Mouse (Mus musculus) c-Kit-positive CD71-negative TER-119-negative erythroid progenitor cells, embryonic 14.5 days (primary cell): ENCODE measurements around the gene Ap1g1.
"Not testable (repeated sequence)": the region's sequence is repeated elsewhere in the genome, so short reads cannot be mapped to it uniquely, and the experiment has no call there.

ENCODE experiments used
- DNase-seq: peaks from one replicate; pipeline ENCODE4 v3.0.0-alpha.2; 2013; ENCODE audit warnings: low read depth

Gene Ap1g1

DNA sequence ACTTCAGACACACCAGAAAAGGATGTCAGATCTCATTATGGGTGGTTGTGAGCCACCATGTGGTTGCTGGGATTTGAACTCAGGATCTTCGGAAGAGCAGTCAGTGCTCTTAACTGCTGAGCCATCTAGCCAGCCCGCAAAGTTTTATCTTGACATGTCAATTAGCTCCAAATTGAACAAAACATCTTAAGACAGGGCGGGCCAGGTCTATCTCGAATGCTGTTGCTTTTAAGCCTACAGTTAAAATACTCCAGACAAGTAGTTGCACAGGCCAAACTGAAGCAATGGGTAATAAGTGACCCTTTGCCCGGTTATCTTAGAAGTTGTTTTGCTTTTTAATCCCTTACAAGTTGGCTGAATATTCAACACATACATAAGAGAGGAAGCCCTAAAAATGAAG is 88.3 kb downstream of the Ap1g1 start:
- DNase-seq: no peak

DNA sequence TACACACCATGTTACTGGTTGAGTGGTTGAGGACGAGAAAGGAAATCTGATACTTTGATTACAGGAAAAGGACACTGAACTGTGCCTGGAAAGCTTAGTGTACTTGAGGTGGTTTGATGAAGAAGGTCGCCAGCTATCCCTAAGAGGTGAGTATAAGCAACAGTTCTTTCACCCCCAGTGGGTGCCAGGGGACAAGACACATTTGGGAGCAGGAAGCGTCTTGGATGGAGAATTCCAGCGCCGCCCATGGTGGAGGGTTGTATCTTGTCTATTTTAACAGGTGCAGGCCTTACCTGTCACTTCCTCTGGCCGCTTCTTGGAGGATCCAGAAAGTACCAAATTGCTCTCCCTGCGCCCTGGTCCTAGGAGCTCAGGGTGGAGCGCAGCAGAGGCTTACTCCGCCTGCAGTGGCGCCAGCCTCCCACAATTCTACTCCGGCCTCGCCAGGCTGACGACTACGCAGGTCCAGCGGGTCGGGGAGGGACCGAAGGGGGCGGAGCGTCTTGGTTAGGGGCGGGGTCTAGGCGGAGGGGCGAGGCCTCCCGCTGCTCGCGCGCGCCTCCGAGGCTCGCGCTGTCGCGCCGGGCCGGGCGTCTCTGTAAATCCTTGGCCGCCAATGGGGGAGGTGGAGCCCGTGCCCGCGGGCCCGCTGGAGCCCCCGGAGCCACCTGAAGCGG is 89.8 kb downstream of the Ap1g1 start, which contains the start of gene Phlpp2:
Gene Phlpp2 (plus strand): TSS at position 540 of the 677 bp plus-strand sequence.
- DNase-seq: peak; percentile 82

GRCm38 (mm10) chr8:109868680-109869361 is 90.5 kb downstream of the Ap1g1 start:
- no peak for DNase-seq

DNA sequence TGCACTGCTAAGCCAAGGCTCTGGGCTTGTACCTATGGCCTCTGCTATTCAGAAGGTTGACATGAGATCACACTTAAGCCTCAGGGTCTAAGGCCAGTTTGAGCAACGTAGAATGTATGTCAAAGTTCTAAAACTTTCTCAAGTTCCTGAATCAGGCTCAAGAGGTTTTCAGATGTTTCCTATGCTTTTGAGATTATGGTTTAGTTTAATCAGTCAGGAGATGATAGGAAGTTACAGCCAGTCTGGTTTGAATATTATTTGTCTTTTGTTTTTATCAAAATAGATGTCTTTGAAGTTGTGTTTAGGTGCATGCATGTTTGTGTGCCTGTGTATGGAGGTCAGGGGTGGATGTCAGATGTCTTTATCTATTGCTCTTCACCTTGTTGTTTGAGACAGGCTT is 92.7 kb downstream of the Ap1g1 start:
- DNase-seq: no peak

- not testable (repeated sequence) for DNase-seq
Measured at GRCm38 (mm10) chr8:109873800-109874199, 95.4 kb downstream of the Ap1g1 start.

DNA sequence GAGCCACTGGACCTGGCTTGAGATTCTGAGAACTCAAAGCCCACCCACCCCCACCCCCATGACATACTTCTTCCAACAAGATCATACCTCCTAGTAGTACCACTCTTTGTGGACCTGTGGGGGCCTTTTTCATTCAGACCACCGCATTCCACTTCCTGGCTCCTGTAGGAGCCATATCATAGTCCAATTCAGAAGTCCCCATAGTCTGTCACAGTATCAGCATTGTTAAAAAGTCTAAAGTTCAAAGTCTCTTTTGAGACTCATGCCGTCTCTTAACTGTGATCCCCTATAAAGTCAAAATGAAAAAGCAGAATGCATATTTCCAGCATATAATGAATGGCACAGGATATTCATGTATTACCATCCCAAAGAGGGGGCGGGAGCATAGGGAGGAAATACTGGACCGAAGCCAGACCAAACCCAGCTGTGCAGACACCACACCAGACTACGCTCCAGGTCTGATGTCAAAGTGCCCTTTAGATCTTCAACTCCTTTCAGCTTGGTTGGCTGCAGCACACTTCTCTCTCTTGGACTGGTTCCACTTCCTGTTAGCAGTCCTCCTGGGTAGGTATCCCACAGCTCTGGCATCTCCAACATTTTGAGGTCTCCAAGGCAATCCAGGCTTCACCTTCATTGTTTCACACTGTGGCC is 101.8 kb downstream of the Ap1g1 start:
- DNase-seq: no peak

DNA sequence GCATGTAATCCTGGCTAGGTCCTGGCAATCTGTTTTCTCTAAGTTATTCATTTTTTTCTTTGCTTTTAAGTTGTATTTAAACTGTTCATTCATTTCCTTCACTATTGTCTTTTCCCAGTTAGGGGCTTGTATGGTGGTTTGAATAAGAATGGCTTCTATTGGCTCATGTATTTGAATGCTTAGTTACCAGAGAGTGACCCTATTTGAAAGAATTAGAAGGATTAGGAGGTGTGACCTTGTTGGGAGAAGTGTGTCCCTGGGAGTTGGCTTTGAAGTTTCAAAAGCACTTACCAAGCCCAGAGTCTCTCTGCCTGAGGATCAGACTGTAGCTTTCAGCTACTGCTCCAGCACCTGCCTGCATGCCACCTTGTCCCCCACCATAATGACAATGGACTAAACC is 106.9 kb downstream of the Ap1g1 start:
- no peak for DNase-seq

- DNase-seq: no peak
Measured at GRCm38 (mm10) chr8:109889211-109889610, 110.9 kb downstream of the Ap1g1 start.

GRCm38 (mm10) chr8:109890794-109891585 is 112.6 kb downstream of the Ap1g1 start:
- no peak for DNase-seq

DNA sequence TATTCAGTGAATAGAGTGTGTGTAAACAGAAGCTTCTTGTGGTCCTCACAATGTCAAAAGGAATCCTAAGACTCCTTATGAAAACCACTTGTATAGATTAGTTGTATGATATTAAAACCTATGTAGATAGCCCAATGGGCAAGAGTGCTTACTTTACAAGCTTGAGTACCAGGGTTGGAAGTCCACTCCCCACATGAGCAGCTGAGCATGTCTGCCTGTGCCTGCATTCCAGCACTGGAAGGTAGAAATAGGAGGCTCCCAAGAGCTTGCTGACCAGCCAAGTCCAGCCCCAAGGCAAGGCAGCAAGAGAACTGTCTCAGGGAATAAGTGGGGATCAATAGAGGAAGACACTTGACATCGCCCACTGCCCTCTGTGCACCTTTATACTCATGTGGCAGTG is 116.3 kb downstream of the Ap1g1 start:
- DNase-seq: no peak

GRCm38 (mm10) chr8:109895355-109895754 is 117.0 kb downstream of the Ap1g1 start:
- no peak for DNase-seq

DNA sequence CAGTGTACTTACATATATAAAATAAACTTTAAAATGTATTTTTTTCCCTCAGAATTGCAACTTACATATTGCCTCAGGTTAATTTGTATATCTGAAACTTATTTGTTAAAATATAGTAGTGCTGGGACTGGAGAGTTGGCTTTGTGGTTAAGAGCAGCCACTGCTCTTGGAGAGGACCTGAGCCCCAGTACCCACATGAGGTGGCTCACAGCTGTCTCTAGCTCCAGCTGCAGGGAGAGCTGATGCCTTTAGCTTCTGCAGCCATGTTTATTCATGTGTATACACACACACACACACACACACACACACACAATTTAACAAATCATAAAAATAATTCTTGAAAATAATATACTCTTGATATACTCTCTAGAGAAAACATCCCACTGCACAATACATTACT is 124.0 kb downstream of the Ap1g1 start:
- no peak for DNase-seq

DNA sequence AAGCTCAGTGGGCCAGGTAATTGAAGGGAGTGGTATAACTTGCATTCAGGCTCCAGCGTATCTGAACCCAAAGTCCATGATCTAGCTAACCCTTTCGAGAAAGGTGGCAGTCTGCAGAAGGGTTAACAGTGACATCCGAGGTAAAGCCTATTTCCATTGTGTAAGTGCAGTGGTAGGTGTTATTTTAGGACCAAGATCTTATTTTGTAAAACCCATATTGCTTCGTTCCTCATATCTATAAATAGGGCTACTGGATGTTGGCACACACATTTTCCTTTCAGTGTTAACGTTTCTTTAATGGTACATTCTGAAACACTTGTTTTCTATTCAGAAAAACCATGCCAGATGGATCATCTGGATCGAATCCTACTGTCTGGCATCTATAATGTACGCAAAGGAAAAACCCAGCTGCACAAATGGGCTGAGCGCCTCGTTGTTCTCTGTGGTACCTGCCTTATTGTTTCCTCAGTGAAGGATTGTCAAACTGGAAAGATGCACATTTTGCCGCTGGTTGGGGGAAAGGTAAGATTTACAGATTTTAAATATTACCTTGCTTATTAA is 125.6 kb downstream of the Ap1g1 start:
- DNase-seq: no peak

DNA sequence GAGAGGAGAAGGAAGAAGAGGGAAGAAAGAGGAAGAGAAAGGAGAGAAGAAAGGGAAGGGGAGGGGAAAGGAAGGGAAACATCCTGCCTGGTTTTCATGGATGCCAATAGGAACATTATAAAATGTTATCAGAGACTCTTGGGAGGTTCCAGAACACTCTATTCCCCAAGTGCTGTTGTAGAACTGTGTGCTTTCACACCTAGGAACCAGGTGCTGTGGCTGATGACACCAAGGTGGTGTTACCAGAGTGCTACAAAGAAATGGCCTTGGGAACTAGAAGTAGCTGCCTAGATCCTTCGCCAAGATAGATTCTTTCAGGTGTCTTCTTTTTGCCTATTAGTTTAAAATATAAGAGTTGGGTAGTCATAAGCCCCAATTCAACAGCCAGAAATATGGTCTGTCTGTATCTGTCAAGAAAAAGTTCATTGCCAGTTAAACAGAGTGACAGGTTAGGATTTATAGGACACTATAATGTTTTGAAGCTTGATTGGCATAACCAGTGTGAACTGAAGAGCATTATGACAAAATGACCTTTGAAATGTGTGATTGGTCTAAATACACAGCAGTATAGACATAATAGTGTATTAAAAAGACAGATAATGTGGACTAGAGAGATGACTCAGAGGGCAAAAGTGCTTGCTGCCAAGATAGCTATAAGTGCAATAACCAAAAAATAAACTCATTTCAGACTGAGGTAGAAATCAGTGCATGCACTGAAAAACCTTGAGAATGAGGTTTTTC is 126.7 kb downstream of the Ap1g1 start:
- DNase-seq: no peak

- no peak for DNase-seq
Measured at GRCm38 (mm10) chr8:109906907-109907306, 128.6 kb downstream of the Ap1g1 start.

GRCm38 (mm10) chr8:109907376-109907775 is 129.0 kb downstream of the Ap1g1 start:
- no peak for DNase-seq
